Mouse (Mus musculus) liver, adult (tissue): ENCODE measurements around the gene Ergic2.

ENCODE experiments used
- GATA4 ChIP-seq: IDR thresholded peaks from 2 replicates; pipeline ENCODE4 v1.6.1; 2014; ENCODE audit warnings: mild to moderate bottlenecking, low read length; ENCODE audit not compliant: insufficient replicate concordance

Ergic2 gene

GRCm38 (mm10) chr6:148211897-148212680 is at the start of gene Ergic2:
Gene Ergic2 (minus strand): TSS chr6:148212374.
- TF ChIP-seq GATA4 = peak; percentile 45; the same call in 1 of the 2 replicates

- no peak for TF ChIP-seq GATA4
Measured at GRCm38 (mm10) chr6:148260729-148261101, 48.5 kb upstream of the Ergic2 start.

GRCm38 (mm10) chr6:148259979-148260728 is 48.0 kb upstream of the Ergic2 start:
- no peak for TF ChIP-seq GATA4

GRCm38 (mm10) chr6:148259074-148259473 is 46.9 kb upstream of the Ergic2 start:
- TF ChIP-seq GATA4 = no peak

- TF ChIP-seq GATA4 = no peak
Measured at GRCm38 (mm10) chr6:148257805-148258204, 45.6 kb upstream of the Ergic2 start.

- TF ChIP-seq GATA4 = no peak
Measured at GRCm38 (mm10) chr6:148256109-148256508, 43.9 kb upstream of the Ergic2 start.

- no peak for TF ChIP-seq GATA4
Measured at GRCm38 (mm10) chr6:148255395-148256053, 43.4 kb upstream of the Ergic2 start.

- no peak for TF ChIP-seq GATA4
Measured at GRCm38 (mm10) chr6:148249221-148249620, 37.0 kb upstream of the Ergic2 start.

- no peak for TF ChIP-seq GATA4
Measured at GRCm38 (mm10) chr6:148248625-148249024, 36.5 kb upstream of the Ergic2 start.

GRCm38 (mm10) chr6:148246544-148246943 is 34.4 kb upstream of the Ergic2 start:
- TF ChIP-seq GATA4 = no peak

- no peak for TF ChIP-seq GATA4
Measured at GRCm38 (mm10) chr6:148244836-148245235, 32.7 kb upstream of the Ergic2 start.

GRCm38 (mm10) chr6:148242304-148242703 is 30.1 kb upstream of the Ergic2 start:
- TF ChIP-seq GATA4 = no peak

GRCm38 (mm10) chr6:148241685-148242084 is 29.5 kb upstream of the Ergic2 start:
- no peak for TF ChIP-seq GATA4

GRCm38 (mm10) chr6:148239311-148239710 is 27.1 kb upstream of the Ergic2 start:
- no peak for TF ChIP-seq GATA4

- TF ChIP-seq GATA4 = no peak
Measured at GRCm38 (mm10) chr6:148237453-148237852, 25.3 kb upstream of the Ergic2 start.
